25 mouse cellular contexts compared by ENCODE assay signal in genomic region chr6:141310351-141310750, GRCm38 (mm10).
DNase-seq lines count a peak whose midpoint lies in the region; ATAC-seq and TF ChIP-seq lines count a peak whose summit lies in the region.
"Had no signal": no experiment of that assay in that cellular context is flagged by ENCODE, and none has a peak within 500 bp of the region (broad histone marks: within the 10 kb centered on the region; RNA-seq: fewer than 3 reads in every experiment).

No protein-coding gene starts in this region.

- no peak overlapping the region for H3K9ac ChIP-seq in limb, embryonic 14.5 days (ENCODE audit: low read depth, low read length, severe bottlenecking)
- H3K9ac ChIP-seq: forebrain, embryonic 13.5 days; hindbrain, embryonic 15.5 days; limb, embryonic 13.5 days; liver, embryonic 12.5 days; liver, postnatal 0 days; stomach, embryonic 15.5 days had no signal

- 48% methylated on average over 6 of the region's 6 CpGs for WGBS in heart, embryonic 10.5 days
- WGBS in kidney, adult 2 months, result 24% methylated on average over 6 of the region's 6 CpGs
- WGBS in limb, embryonic 14.5 days, result 39% methylated on average over 6 of the region's 6 CpGs
- 63% methylated on average over 6 of the region's 6 CpGs for WGBS in limb, embryonic 10.5 days

- no peak overlapping the region for H3K4me2 ChIP-seq in limb, embryonic 14.5 days (replicated peaks; ENCODE audit: low read depth, low read length, severe bottlenecking)
- H3K4me2 ChIP-seq: forebrain, embryonic 13.5 days; hindbrain, embryonic 15.5 days; limb, embryonic 13.5 days; liver, embryonic 12.5 days; stomach, embryonic 15.5 days had no signal

- H3K4me1 ChIP-seq in heart, embryonic 10.5 days, result peaks cover 8% of the 10 kb centered on the region; the same call in 1 of the 2 replicates
- H3K4me1 ChIP-seq in kidney, adult 2 months (ENCODE audit: control insufficient read depth, insufficient read depth, low read length), result no peaks in the 10 kb centered on the region; the same call in 1 of the 2 replicates
- H3K4me1 ChIP-seq in limb, embryonic 14.5 days (ENCODE audit: control insufficient read depth, insufficient read depth, low read length), result 0 out of 2 replicates have a peak, but pooled peaks cover 7% of the 10 kb centered on the region
- peaks cover 15% of the 10 kb centered on the region; the same call in 1 of the 2 replicates for H3K4me1 ChIP-seq in limb, embryonic 10.5 days
- H3K4me1 ChIP-seq: forebrain, embryonic 13.5 days; hindbrain, embryonic 10.5 days; hindbrain, embryonic 15.5 days; liver, embryonic 12.5 days; stomach, embryonic 15.5 days had no signal

- H3K36me3 ChIP-seq in heart, embryonic 10.5 days, result no peaks in the 10 kb centered on the region
- H3K36me3 ChIP-seq in kidney, adult 2 months (ENCODE audit: control insufficient read depth, insufficient read depth, low read length), result no peaks in the 10 kb centered on the region
- no peaks in the 10 kb centered on the region for H3K36me3 ChIP-seq in limb, embryonic 14.5 days (ENCODE audit: control insufficient read depth, insufficient read depth, low read length)
- H3K36me3 ChIP-seq in limb, embryonic 10.5 days, result no peaks in the 10 kb centered on the region
- H3K36me3 ChIP-seq: hindbrain, embryonic 10.5 days; hindbrain, embryonic 15.5 days; limb, embryonic 13.5 days; liver, embryonic 12.5 days; stomach, embryonic 15.5 days had no signal

- TF ChIP-seq CTCF in kidney, adult 2 months (conservative IDR thresholded peaks at IDR 0.05; ENCODE audit: insufficient read depth, insufficient read length, low read depth, low read length), result no peak

- TF ChIP-seq POLR2A in kidney, adult 2 months (IDR thresholded peaks at IDR 0.05; ENCODE audit: low read depth, low read length), result no peak
- TF ChIP-seq POLR2A in limb, embryonic 14.5 days (IDR thresholded peaks at IDR 0.05; ENCODE audit: borderline replicate concordance, extremely low read depth, insufficient read depth, insufficient read length), result no peak

- H3K9me3 ChIP-seq in heart, embryonic 10.5 days, result no peaks in the 10 kb centered on the region
- H3K9me3 ChIP-seq in limb, embryonic 14.5 days (ENCODE audit: control insufficient read depth, low read length), result no peaks in the 10 kb centered on the region
- H3K9me3 ChIP-seq in limb, embryonic 10.5 days (replicated peaks), result no peaks in the 10 kb centered on the region
- H3K9me3 ChIP-seq: forebrain, embryonic 13.5 days; hindbrain, embryonic 10.5 days; hindbrain, embryonic 15.5 days; liver, embryonic 12.5 days; stomach, embryonic 15.5 days had no signal

- intact Hi-C loops in heart, postnatal 25 days (cut with DNase I), result loop anchor here (10.0 kb wide), 1 partner anchor 386 kb away; no protein-coding TSS in a partner anchor

- no peak for DNase-seq in heart, embryonic 10.5 days (ENCODE audit: low spot score)
- no peak for DNase-seq in heart, postnatal 25 days (ENCODE audit: low spot score)
- no peak for DNase-seq in kidney, adult 2 months
- DNase-seq in kidney, postnatal 36 days, result no peak
- DNase-seq in limb, embryonic 14.5 days (ENCODE audit: low spot score), result no peak
- DNase-seq in limb, embryonic 10.5 days (ENCODE audit: low spot score), result no peak
- DNase-seq in spleen, postnatal 36 days (ENCODE audit: low spot score in 2 of 2), result no peak
- DNase-seq: adrenal gland, postnatal 14 days; cerebellum, adult 11 months; gastrocnemius, postnatal 25 days; kidney, postnatal 14 days; liver, postnatal 0 days; right cerebral cortex, postnatal 14 days had no signal

- H3K27ac ChIP-seq in heart, embryonic 10.5 days, result 0 out of 2 replicates have a peak overlapping the region, but pooled peaks have one; percentile 42
- H3K27ac ChIP-seq in kidney, adult 2 months (ENCODE audit: insufficient read depth, low read depth, low read length), result 0 out of 2 replicates have a peak overlapping the region, but pooled peaks have one; percentile 28
- H3K27ac ChIP-seq in limb, embryonic 14.5 days (replicated peaks; ENCODE audit: low read depth, low read length), result no peak overlapping the region
- H3K27ac ChIP-seq in limb, embryonic 10.5 days, result no peak overlapping the region
- H3K27ac ChIP-seq: forebrain, embryonic 13.5 days; hindbrain, embryonic 10.5 days; hindbrain, embryonic 15.5 days; layer of hippocampus, adult 2 months; left cerebral cortex, adult 2 months; limb, embryonic 13.5 days; liver, embryonic 12.5 days; macrophage; stomach, embryonic 15.5 days had no signal

- no peak overlapping the region for H3K4me3 ChIP-seq in heart, embryonic 10.5 days
- no peak overlapping the region for H3K4me3 ChIP-seq in kidney, adult 2 months (ENCODE audit: insufficient read depth, low read depth, low read length)
- H3K4me3 ChIP-seq in limb, embryonic 14.5 days (replicated peaks; ENCODE audit: low read length), result no peak overlapping the region
- no peak overlapping the region for H3K4me3 ChIP-seq in limb, embryonic 10.5 days
- H3K4me3 ChIP-seq: forebrain, embryonic 13.5 days; hindbrain, embryonic 10.5 days; hindbrain, embryonic 15.5 days; layer of hippocampus, adult 2 months; left cerebral cortex, adult 2 months; limb, embryonic 13.5 days; liver, embryonic 12.5 days; stomach, embryonic 15.5 days had no signal

- H3K27me3 ChIP-seq in heart, embryonic 10.5 days (ENCODE audit: insufficient read depth, poor library complexity, severe bottlenecking), result no peaks in the 10 kb centered on the region
- H3K27me3 ChIP-seq in kidney, adult 2 months (replicated peaks; ENCODE audit: control insufficient read depth, insufficient read depth, low read length), result no peaks in the 10 kb centered on the region
- H3K27me3 ChIP-seq in limb, embryonic 14.5 days (ENCODE audit: control insufficient read depth, insufficient read depth, low read length), result no peaks in the 10 kb centered on the region
- H3K27me3 ChIP-seq in limb, embryonic 10.5 days (ENCODE audit: low read depth, poor library complexity, severe bottlenecking), result no peaks in the 10 kb centered on the region
- H3K27me3 ChIP-seq: forebrain, embryonic 13.5 days; hindbrain, embryonic 15.5 days; limb, embryonic 13.5 days; liver, embryonic 12.5 days; stomach, embryonic 15.5 days had no signal

- 0 out of 2 replicates have a peak, but pooled peaks have one; percentile 25 for ATAC-seq in limb, embryonic 14.5 days (ENCODE audit: low FRiP score, low read depth)
- ATAC-seq: CD4-positive, CD25-positive, alpha-beta regulatory T cell, adult 4 months; forebrain, embryonic 13.5 days; inflammation-experienced regulatory T-cells, adult 6 months; liver, embryonic 12.5 days; liver, postnatal 0 days; lung, postnatal 0 days had no signal

Comparison
In these comparisons a context has a peak if more than half of its experiments do, and no peak if none do; other contexts are left out.
1. H3K27ac ChIP-seq: peak in heart, embryonic 10.5 days (single experiment) and kidney, adult 2 months (single experiment); none in limb, embryonic 14.5 days (single experiment) and limb, embryonic 10.5 days (single experiment).